Mouse (Mus musculus): Measurements from ENCODE around the gene Ptprm.

- no peak for TF ChIP-seq ZMIZ1 (IDR thresholded peaks at IDR 0.05; ENCODE audit: low read depth, low read length)
- no peak for TF ChIP-seq POLR2A (IDR thresholded peaks at IDR 0.05; ENCODE audit: control insufficient read depth in 1 of 2, insufficient read depth in 1 of 2, low read depth in 1 of 2, low read length in 2 of 2, poor library complexity in 1 of 2)
- no peak for TF ChIP-seq CTCF (IDR thresholded peaks at IDR 0.05 in 2 of 3, conservative IDR thresholded peaks at IDR 0.05 in 1 of 3; ENCODE audit: control insufficient read depth in 1 of 3, insufficient read depth in 1 of 3, low read depth in 2 of 3, low read length in 3 of 3, poor library complexity in 1 of 3, severe bottlenecking in 1 of 3)
Observed at GRCm38 (mm10) chr17:67256171-67256570, 98.1 kb downstream of the Ptprm start.
